Mouse (Mus musculus): Measurements from ENCODE around the gene Cfap99. TPM values are rescaled to one million over a fixed set of nuclear protein-coding genes. Genes with fewer than 3 reads are reported as not detected.

Gene Cfap99
- polyA plus RNA-seq, 1 experiment = 0.46 TPM

DNA sequence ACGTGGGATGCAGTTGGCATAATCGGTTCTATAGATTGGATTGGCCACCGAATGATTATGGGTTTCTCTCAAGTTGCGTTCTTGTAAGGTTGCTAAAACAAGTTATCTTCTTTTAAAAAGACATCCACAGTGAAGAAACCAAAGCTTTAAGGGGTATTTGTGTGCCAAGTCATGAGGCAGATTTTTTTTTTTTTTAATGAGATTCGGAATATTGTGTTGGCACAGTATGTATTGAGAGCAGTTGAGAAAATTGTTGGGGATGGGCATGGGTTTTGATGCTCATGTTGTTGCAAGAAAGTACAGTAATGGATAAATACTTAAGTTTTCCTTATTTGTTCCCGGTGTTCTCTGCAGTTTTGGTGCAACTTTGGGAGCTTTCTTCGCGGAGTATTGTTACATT, 82.4 kb downstream of the Cfap99 start:
- TF ChIP-seq CTCF (IDR thresholded peaks at IDR 0.05; ENCODE audit: extremely low read depth, insufficient read depth, low read length) (no peak), POLR2A (IDR thresholded peaks at IDR 0.05; ENCODE audit: extremely low read depth, insufficient read depth, low read length) (no peak)
- Histone ChIP-seq H3K4me3 (ENCODE audit: insufficient read depth, low read length) (peak overlapping the region; percentile 57), H3K27ac (ENCODE audit: insufficient read depth, low read length) (no peak overlapping the region), H3K4me1 (ENCODE audit: control insufficient read depth, insufficient read depth, low read length) (peaks cover 5% of the 10 kb centered on the region)

GRCm38 (mm10) chr5:34372141-34372540, 83.7 kb downstream of the Cfap99 start:
- Histone ChIP-seq H3K4me3 (ENCODE audit: insufficient read depth, low read length) (no peak overlapping the region), H3K27ac (ENCODE audit: insufficient read depth, low read length) (no peak overlapping the region), H3K4me1 (ENCODE audit: control insufficient read depth, insufficient read depth, low read length) (peaks cover 5% of the 10 kb centered on the region)
- no peak for TF ChIP-seq CTCF (IDR thresholded peaks at IDR 0.05; ENCODE audit: extremely low read depth, insufficient read depth, low read length)
- no peak for TF ChIP-seq POLR2A (IDR thresholded peaks at IDR 0.05; ENCODE audit: extremely low read depth, insufficient read depth, low read length)

GRCm38 (mm10) chr5:34372541-34372940, 84.1 kb downstream of the Cfap99 start:
- no peak overlapping the region for H3K4me3 ChIP-seq (ENCODE audit: insufficient read depth, low read length)
- TF ChIP-seq POLR2A (IDR thresholded peaks at IDR 0.05; ENCODE audit: extremely low read depth, insufficient read depth, low read length) (no peak), CTCF (IDR thresholded peaks at IDR 0.05; ENCODE audit: extremely low read depth, insufficient read depth, low read length) (no peak)
- no peak overlapping the region for H3K27ac ChIP-seq (ENCODE audit: insufficient read depth, low read length)
- H3K4me1 ChIP-seq (ENCODE audit: control insufficient read depth, insufficient read depth, low read length) = peaks cover 5% of the 10 kb centered on the region

Other genes starting within 250 kb of the Cfap99 start
- gene Poln, start 119.2 kb upstream of the Cfap99 start, polyA plus RNA-seq (2012; rRNA removed) = 1.4 and 3.1 TPM in 2 replicates
- gene Haus3, start 119.1 kb upstream of the Cfap99 start, polyA plus RNA-seq (2012; rRNA removed) = 5.5 and 5.7 TPM in 2 replicates
- gene Mxd4, start 100.9 kb upstream of the Cfap99 start, polyA plus RNA-seq (2012; rRNA removed) = 93.6 and 95.3 TPM in 2 replicates
- gene Zfyve28, start 151 bp upstream of the Cfap99 start, polyA plus RNA-seq (2012; rRNA removed) = 42.2 and 43.0 TPM in 2 replicates
- 82.6 and 88.2 TPM in 2 replicates for gene Rnf4, start 47.7 kb downstream of the Cfap99 start, polyA plus RNA-seq (2012; rRNA removed)
- gene Fam193a, start 81.3 kb downstream of the Cfap99 start, polyA plus RNA-seq (2012; rRNA removed) = 32.7 and 42.0 TPM in 2 replicates
- gene Tnip2, start 225.4 kb downstream of the Cfap99 start, polyA plus RNA-seq (2012; rRNA removed) = 27.3 and 38.6 TPM in 2 replicates
- 3.5 TPM in 2 replicates for gene Sh3bp2, start 237.2 kb downstream of the Cfap99 start, polyA plus RNA-seq (2012; rRNA removed)

All from cortical plate, adult 2 months (tissue).